Mouse (Mus musculus): ENCODE results near the gene Mogat2. TPM values are rescaled to one million over a fixed set of nuclear protein-coding genes. Genes with fewer than 3 reads are reported as not detected.

Gene Mogat2
- polyA plus RNA-seq, 1 experiment from 2014 or later, result 9.3 TPM

- 74% methylated on average over 3 of the region's 3 CpGs for WGBS
- H3K36me3 ChIP-seq (ENCODE audit: control insufficient read depth, insufficient read depth, low read length), result no peaks in the 10 kb centered on the region
- H3K4me3 ChIP-seq (ENCODE audit: low read depth, low read length), result no peak overlapping the region
- no peak overlapping the region for H3K9ac ChIP-seq (ENCODE audit: low read length)
- no peaks in the 10 kb centered on the region; the same call in 1 of the 2 replicates for H3K4me1 ChIP-seq (replicated peaks; ENCODE audit: control insufficient read depth, insufficient read depth, low read length)
- no peaks in the 10 kb centered on the region for H3K9me3 ChIP-seq (ENCODE audit: control insufficient read depth, low read length)
- H3K27me3 ChIP-seq (ENCODE audit: control insufficient read depth, insufficient read depth, low read length), result no peaks in the 10 kb centered on the region
- no peak overlapping the region for H3K4me2 ChIP-seq (ENCODE audit: low read depth, low read length, severe bottlenecking)
- DNase-seq (ENCODE audit: low spot score) (no peak), ATAC-seq (replicated peaks; ENCODE audit: low FRiP score) (no peak)
- no peak overlapping the region for H3K27ac ChIP-seq (ENCODE audit: low read depth, low read length)
Observed at GRCm38 (mm10) chr7:99217338-99218074, 20.9 kb downstream of the Mogat2 start.

GRCm38 (mm10) chr7:99215347-99215855 is 23.0 kb downstream of the Mogat2 start:
- DNase-seq (ENCODE audit: low spot score), result no peak

DNA sequence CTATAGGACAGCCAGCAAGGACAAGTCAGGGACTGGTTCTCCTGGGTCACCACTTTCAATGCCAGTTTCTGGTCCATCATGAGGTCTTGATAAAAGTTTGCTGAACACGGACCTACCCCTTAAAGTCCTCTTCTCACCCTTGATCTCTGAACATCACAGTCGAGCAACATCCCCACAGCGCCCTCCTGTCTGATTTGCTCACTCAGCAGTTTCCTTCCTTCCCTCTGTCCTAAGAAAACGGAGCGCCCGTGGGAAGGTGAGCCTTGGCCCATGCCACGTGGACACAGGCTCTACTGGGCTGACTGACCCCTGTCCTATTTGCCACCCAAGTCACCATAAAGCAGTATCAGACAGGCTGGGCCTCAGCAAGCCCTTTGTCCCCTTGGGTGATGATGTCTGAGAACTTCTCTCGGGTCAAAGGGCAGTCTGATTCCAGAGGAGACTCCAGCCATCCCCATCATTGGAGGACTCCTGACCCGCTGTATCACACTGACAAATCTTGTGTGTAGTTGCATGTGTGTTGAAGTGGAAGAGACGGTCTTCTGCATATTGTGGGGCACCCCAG is 23.7 kb downstream of the Mogat2 start:
- Histone ChIP-seq H3K36me3 (ENCODE audit: control insufficient read depth, insufficient read depth, low read length) (no peaks in the 10 kb centered on the region), H3K9ac (ENCODE audit: low read length) (no peak overlapping the region), H3K4me2 (ENCODE audit: low read depth, low read length, severe bottlenecking) (no peak overlapping the region), H3K9me3 (ENCODE audit: control insufficient read depth, low read length) (no peaks in the 10 kb centered on the region), H3K27ac (ENCODE audit: low read depth, low read length) (no peak overlapping the region), H3K4me1 (replicated peaks; ENCODE audit: control insufficient read depth, insufficient read depth, low read length) (no peaks in the 10 kb centered on the region), H3K27me3 (ENCODE audit: control insufficient read depth, insufficient read depth, low read length) (no peaks in the 10 kb centered on the region), H3K4me3 (ENCODE audit: low read depth, low read length) (no peak overlapping the region)
- 81% methylated on average over 10 of the region's 10 CpGs for WGBS
- DNase-seq (ENCODE audit: low spot score) (no peak), ATAC-seq (replicated peaks; ENCODE audit: low FRiP score) (no peak)

More at GRCm38 (mm10) chr7:99215347-99215855, 23.0 kb downstream of the Mogat2 start:
- no peak overlapping the region for H3K27ac ChIP-seq (ENCODE audit: low read depth, low read length)
- H3K4me2 ChIP-seq (ENCODE audit: low read depth, low read length, severe bottlenecking), result no peak overlapping the region
- H3K27me3 ChIP-seq (ENCODE audit: control insufficient read depth, insufficient read depth, low read length), result no peaks in the 10 kb centered on the region
- no peak for ATAC-seq (replicated peaks; ENCODE audit: low FRiP score)
- 75% methylated on average over 8 of the region's 8 CpGs for WGBS
- H3K36me3 ChIP-seq (ENCODE audit: control insufficient read depth, insufficient read depth, low read length), result no peaks in the 10 kb centered on the region
- H3K4me3 ChIP-seq (ENCODE audit: low read depth, low read length), result no peak overlapping the region
- H3K9me3 ChIP-seq (ENCODE audit: control insufficient read depth, low read length), result no peaks in the 10 kb centered on the region
- no peak overlapping the region for H3K9ac ChIP-seq (ENCODE audit: low read length)
- H3K4me1 ChIP-seq (replicated peaks; ENCODE audit: control insufficient read depth, insufficient read depth, low read length), result no peaks in the 10 kb centered on the region; the same call in 1 of the 2 replicates

DNA sequence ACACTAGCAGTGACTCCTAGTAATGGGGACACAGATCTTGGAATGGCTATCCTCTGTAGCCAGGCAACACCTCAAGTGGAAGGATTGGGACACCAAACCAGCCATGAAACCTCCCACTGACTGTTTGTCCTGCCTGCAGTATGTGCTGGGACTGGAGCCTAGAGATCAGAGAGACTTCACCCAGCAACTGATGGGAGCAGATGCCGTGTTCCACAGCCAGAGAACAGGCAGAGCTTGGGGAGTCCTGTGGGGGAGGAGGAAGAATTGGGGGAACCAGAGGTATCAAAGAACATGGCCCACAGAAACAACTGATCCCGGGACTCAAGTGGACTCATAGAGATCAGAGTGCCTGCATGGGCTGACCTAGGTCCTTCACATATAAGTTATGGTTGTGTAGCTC is 24.7 kb downstream of the Mogat2 start:
- Histone ChIP-seq H3K9ac (ENCODE audit: low read length) (no peak overlapping the region), H3K27ac (ENCODE audit: low read depth, low read length) (no peak overlapping the region), H3K27me3 (ENCODE audit: control insufficient read depth, insufficient read depth, low read length) (no peaks in the 10 kb centered on the region), H3K4me1 (replicated peaks; ENCODE audit: control insufficient read depth, insufficient read depth, low read length) (no peaks in the 10 kb centered on the region), H3K4me2 (ENCODE audit: low read depth, low read length, severe bottlenecking) (no peak overlapping the region), H3K4me3 (ENCODE audit: low read depth, low read length) (no peak overlapping the region), H3K36me3 (ENCODE audit: control insufficient read depth, insufficient read depth, low read length) (no peaks in the 10 kb centered on the region), H3K9me3 (ENCODE audit: control insufficient read depth, low read length) (no peaks in the 10 kb centered on the region)
- WGBS, result 81% methylated on average over 2 of the region's 2 CpGs
- no peak for ATAC-seq (replicated peaks; ENCODE audit: low FRiP score)
- DNase-seq (ENCODE audit: low spot score), result no peak

DNA sequence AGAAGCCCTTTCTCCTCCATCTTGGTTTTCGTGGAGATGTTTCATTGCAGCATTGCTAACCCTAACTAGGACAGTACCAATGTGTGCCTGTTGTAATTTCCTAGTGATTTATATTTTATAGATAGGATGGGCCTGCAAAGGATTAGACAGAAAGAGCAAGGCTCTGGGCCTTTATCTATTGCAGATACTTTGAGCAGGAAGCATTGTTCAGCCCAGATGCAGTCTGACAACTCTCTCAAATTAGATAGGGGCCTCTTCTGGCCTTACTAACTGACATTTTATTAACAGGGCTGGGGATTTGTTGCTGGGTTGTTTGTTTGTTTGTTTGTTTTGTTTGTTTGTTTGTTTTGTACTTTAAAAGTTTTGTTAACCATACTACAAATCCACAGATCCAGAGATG is 25.4 kb downstream of the Mogat2 start:
- H3K27me3 ChIP-seq (ENCODE audit: control insufficient read depth, insufficient read depth, low read length), result no peaks in the 10 kb centered on the region
- no peak overlapping the region for H3K4me2 ChIP-seq (ENCODE audit: low read depth, low read length, severe bottlenecking)
- H3K9me3 ChIP-seq (ENCODE audit: control insufficient read depth, low read length), result no peaks in the 10 kb centered on the region
- no peak for DNase-seq (ENCODE audit: low spot score)
- H3K27ac ChIP-seq (ENCODE audit: low read depth, low read length), result no peak overlapping the region
- H3K9ac ChIP-seq (ENCODE audit: low read length), result no peak overlapping the region
- WGBS, result 81% methylated on average over 1 of the region's 1 CpGs
- no peak overlapping the region for H3K4me3 ChIP-seq (ENCODE audit: low read depth, low read length)
- ATAC-seq (replicated peaks; ENCODE audit: low FRiP score), result no peak
- H3K36me3 ChIP-seq (ENCODE audit: control insufficient read depth, insufficient read depth, low read length), result no peaks in the 10 kb centered on the region
- no peaks in the 10 kb centered on the region for H3K4me1 ChIP-seq (replicated peaks; ENCODE audit: control insufficient read depth, insufficient read depth, low read length)

DNA sequence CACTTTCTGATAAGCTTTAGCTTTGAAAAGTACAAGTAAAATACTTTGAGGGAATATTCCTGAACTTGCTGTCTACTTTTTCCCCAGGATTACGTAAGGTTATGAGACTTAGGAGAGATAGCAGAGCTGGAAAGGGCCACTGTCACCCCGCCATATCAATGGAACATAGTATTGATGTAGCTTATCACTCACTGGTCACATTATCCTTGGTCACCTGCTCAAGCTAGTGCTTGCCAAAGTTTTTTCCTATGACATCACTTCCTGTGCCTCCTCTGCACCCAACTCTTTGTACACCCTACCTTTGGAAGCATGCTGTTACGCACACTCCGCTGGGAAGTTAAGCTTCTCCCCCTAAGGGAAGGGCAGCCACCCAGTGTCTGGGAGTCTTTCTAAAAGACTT is 29.7 kb downstream of the Mogat2 start:
- H3K4me1 ChIP-seq (replicated peaks; ENCODE audit: control insufficient read depth, insufficient read depth, low read length), result no peaks in the 10 kb centered on the region
- H3K4me2 ChIP-seq (ENCODE audit: low read depth, low read length, severe bottlenecking), result no peak overlapping the region
- no peak for DNase-seq (ENCODE audit: low spot score)
- no peak overlapping the region for H3K27ac ChIP-seq (ENCODE audit: low read depth, low read length)
- no peak overlapping the region for H3K9ac ChIP-seq (ENCODE audit: low read length)
- no peak for ATAC-seq (replicated peaks; ENCODE audit: low FRiP score)
- no peak overlapping the region for H3K4me3 ChIP-seq (ENCODE audit: low read depth, low read length)
- H3K27me3 ChIP-seq (ENCODE audit: control insufficient read depth, insufficient read depth, low read length), result no peaks in the 10 kb centered on the region
- H3K9me3 ChIP-seq (ENCODE audit: control insufficient read depth, low read length), result no peaks in the 10 kb centered on the region
- no peaks in the 10 kb centered on the region for H3K36me3 ChIP-seq (ENCODE audit: control insufficient read depth, insufficient read depth, low read length)
- WGBS, result 94% methylated on average over 4 of the region's 4 CpGs

- Histone ChIP-seq H3K9me3 (ENCODE audit: control insufficient read depth, low read length) (no peaks in the 10 kb centered on the region), H3K27me3 (ENCODE audit: control insufficient read depth, insufficient read depth, low read length) (no peaks in the 10 kb centered on the region), H3K36me3 (ENCODE audit: control insufficient read depth, insufficient read depth, low read length) (no peaks in the 10 kb centered on the region), H3K4me1 (replicated peaks; ENCODE audit: control insufficient read depth, insufficient read depth, low read length) (no peaks in the 10 kb centered on the region), H3K27ac (ENCODE audit: low read depth, low read length) (no peak overlapping the region), H3K4me2 (ENCODE audit: low read depth, low read length, severe bottlenecking) (no peak overlapping the region), H3K4me3 (ENCODE audit: low read depth, low read length) (no peak overlapping the region), H3K9ac (ENCODE audit: low read length) (no peak overlapping the region)
- no peak for DNase-seq (ENCODE audit: low spot score)
- WGBS, result 85% methylated on average over 7 of the region's 7 CpGs
- no peak for ATAC-seq (replicated peaks; ENCODE audit: low FRiP score)
Observed at GRCm38 (mm10) chr7:99206364-99206763, 32.1 kb downstream of the Mogat2 start.

GRCm38 (mm10) chr7:99202163-99202562 is 36.3 kb downstream of the Mogat2 start:
- Histone ChIP-seq H3K4me1 (replicated peaks; ENCODE audit: control insufficient read depth, insufficient read depth, low read length) (no peaks in the 10 kb centered on the region), H3K4me2 (ENCODE audit: low read depth, low read length, severe bottlenecking) (no peak overlapping the region), H3K9me3 (ENCODE audit: control insufficient read depth, low read length) (no peaks in the 10 kb centered on the region), H3K4me3 (ENCODE audit: low read depth, low read length) (no peak overlapping the region), H3K27me3 (ENCODE audit: control insufficient read depth, insufficient read depth, low read length) (no peaks in the 10 kb centered on the region), H3K9ac (ENCODE audit: low read length) (no peak overlapping the region), H3K36me3 (ENCODE audit: control insufficient read depth, insufficient read depth, low read length) (no peaks in the 10 kb centered on the region), H3K27ac (ENCODE audit: low read depth, low read length) (no peak overlapping the region)
- DNase-seq (ENCODE audit: low spot score), result no peak
- no peak for ATAC-seq (replicated peaks; ENCODE audit: low FRiP score)
- 88% methylated on average over 7 of the region's 7 CpGs for WGBS

- whole genome bisulfite sequencing, result 44% methylated on average over 4 of the region's 4 CpGs
- H3K36me3 ChIP-seq (ENCODE audit: control insufficient read depth, insufficient read depth, low read length), result no peaks in the 10 kb centered on the region
- DNase-seq (ENCODE audit: low spot score), result no peak
- H3K9me3 ChIP-seq (ENCODE audit: control insufficient read depth, low read length), result no peaks in the 10 kb centered on the region
- no peak overlapping the region for H3K9ac ChIP-seq (ENCODE audit: low read length)
- no peak overlapping the region for H3K4me2 ChIP-seq (ENCODE audit: low read depth, low read length, severe bottlenecking)
- no peak overlapping the region for H3K27ac ChIP-seq (ENCODE audit: low read depth, low read length)
- no peak overlapping the region for H3K4me3 ChIP-seq (ENCODE audit: low read depth, low read length)
- no peaks in the 10 kb centered on the region for H3K4me1 ChIP-seq (replicated peaks; ENCODE audit: control insufficient read depth, insufficient read depth, low read length)
- ATAC-seq (replicated peaks; ENCODE audit: low FRiP score), result no peak
- no peaks in the 10 kb centered on the region for H3K27me3 ChIP-seq (ENCODE audit: control insufficient read depth, insufficient read depth, low read length)
Observed at GRCm38 (mm10) chr7:99200290-99200689, 38.1 kb downstream of the Mogat2 start.

Data from forebrain, embryonic 11.5 days (tissue).